Mouse (Mus musculus): ENCODE results near the gene Hist1h4b.
A peak's percentile ranks its signal among the peaks of the same experiment; 100 is the strongest.
"Not testable (repeated sequence)": the region's sequence is repeated elsewhere in the genome, so short reads cannot be mapped to it uniquely, and the experiment has no call there.

Gene Hist1h4b

GRCm38 (mm10) chr13:23756790-23757189, at the start of gene Hist1h4b:
TSS of gene Hist1h4b (plus strand) at chr13:23757013.
- ATAC-seq (ENCODE audit: low TSS enrichment): peak; percentile 73

DNA sequence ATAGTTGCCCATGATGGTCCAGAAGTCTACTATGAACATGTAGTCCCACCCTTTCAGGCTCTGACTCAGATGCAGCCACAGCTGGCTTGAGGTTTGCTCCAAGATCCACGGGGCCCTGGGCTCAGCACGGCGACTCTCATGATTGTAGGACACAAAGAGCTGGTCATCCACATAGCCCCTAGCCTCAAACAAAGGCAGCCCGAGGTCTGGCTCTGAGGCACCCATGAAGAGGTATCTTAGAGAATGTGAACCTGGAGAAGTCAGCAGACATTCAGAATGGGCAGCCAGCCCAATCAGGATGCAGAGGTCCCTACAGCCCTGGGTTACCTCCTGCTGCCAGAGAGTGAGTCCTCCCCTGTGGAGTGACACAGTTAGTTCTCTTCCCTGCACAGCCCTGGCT, 48.8 kb upstream of the Hist1h4b start:
- ATAC-seq (ENCODE audit: low TSS enrichment): no peak

GRCm38 (mm10) chr13:23708654-23709053, 48.2 kb upstream of the Hist1h4b start:
- no peak for ATAC-seq (ENCODE audit: low TSS enrichment)

- no peak; the same call in 1 of the 2 replicates for ATAC-seq (ENCODE audit: low TSS enrichment)
These were observed 47.0 kb upstream of the Hist1h4b start for GRCm38 (mm10) chr13:23709714-23710373.

DNA sequence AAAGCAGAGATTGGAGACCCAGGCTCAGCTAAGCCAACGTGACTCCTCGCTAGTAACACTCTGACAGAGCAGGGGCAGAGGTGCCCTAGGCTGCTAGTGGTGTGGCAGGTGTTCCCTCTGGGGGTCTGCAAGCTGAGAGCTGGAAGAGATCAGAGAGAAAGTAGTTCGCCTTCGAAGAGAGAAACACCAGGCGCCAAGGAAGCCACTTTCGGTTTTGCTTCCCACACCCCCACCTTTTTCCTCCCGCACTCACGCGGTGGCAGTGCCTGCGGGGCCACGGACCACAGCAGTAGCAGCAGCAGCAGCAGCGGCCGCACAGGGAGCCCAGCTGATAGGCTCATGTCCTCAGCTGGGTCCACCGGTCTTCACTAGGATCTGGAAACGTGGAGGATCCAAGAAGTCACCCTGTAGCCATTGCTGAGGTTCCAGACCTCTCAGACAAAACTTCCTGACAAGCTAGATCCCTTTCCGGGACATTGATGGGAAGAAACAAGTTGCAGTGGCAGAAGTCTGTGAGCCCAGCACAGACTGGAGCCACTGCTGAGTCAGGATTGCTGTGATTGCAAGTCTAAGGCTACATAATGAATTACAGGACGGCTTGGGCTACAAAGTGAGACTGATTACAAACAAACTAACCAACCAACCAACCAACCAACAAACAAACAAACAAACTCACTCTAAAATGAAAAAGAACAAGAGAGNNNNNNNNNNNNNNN, 46.3 kb upstream of the Hist1h4b start, which contains the start of gene Hfe:
Gene Hfe (minus strand): TSS at position 481 of the 716 bp plus-strand sequence.
- peak; percentile 98 for ATAC-seq (ENCODE audit: low TSS enrichment)

GRCm38 (mm10) chr13:23716261-23717042, 40.4 kb upstream of the Hist1h4b start:
- no peak for ATAC-seq (ENCODE audit: low TSS enrichment)

DNA sequence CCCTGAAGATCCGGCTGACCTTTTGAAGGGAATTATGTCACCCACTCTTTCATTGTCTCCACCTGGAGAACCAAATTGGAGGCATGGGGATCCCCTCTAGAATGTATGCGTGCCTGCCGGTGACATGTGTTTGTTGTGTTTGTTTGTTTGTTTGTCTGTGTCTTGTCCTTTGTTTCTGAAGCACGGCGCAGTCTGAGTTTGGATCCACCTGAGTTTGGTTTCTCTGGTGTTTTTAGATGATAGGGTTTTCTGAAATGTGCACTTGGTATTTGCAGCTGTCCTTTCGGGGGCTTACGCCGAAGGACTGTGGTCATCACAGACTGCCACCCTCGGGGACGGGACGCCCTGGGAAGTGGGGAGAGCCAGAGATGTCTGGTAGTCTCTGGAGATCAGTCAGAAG, 39.6 kb upstream of the Hist1h4b start:
- no peak for ATAC-seq (ENCODE audit: low TSS enrichment)

DNA sequence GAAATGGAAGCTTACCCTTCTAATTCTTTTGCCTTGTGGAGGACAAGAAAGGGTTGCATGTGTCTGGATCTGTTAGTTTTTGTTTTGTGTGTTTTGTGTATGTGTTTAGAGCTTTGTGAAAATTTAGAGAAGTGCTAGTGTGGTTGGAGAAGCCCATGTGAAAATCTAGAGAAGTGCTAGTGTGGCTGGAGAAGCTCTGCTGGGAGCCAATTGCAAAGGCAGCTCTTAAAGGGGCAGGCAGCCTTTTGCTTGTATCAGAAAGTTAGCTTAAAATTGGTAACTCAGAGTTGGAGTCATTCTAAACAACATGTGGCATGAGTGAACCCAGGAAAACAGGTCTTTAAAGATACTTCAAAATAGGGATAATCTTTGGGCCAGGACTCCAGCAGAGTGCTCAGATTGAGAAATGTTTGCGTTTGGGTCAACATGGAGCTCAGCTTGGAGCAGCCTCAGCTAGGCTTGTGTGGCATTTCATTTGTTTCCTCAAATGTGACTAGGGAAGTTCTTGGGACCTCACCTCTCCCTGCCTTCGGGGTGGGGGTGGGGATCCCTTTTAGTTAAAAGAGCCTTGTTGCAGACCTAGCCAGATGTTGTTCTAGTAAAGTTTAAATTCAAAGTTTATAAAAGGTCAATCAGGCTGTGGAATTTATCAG, 39.1 kb upstream of the Hist1h4b start:
- ATAC-seq (ENCODE audit: low TSS enrichment): not testable (repeated sequence)

GRCm38 (mm10) chr13:23724239-23724638, 32.6 kb upstream of the Hist1h4b start:
- no peak for ATAC-seq (ENCODE audit: low TSS enrichment)

- no peak for ATAC-seq (ENCODE audit: low TSS enrichment)
These were observed 31.6 kb upstream of the Hist1h4b start for GRCm38 (mm10) chr13:23725213-23725612.

GRCm38 (mm10) chr13:23728472-23729191, 28.2 kb upstream of the Hist1h4b start:
- ATAC-seq (ENCODE audit: low TSS enrichment): no peak

DNA sequence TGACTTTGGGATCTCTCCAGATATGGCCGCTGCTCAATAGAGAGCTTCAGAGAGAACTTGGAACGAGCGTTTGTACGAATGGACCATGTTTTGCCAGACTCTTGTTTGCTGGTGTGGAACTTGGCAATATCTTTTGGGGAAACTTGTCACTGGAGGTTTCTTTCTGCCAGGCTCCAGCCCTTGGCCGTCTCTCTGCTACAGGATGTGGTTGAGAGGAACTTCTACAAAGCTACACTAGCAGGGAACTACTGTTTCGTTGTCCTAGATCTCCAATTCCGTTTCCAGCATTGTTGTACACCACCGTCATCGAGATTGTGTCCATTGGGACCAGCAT, 27.7 kb upstream of the Hist1h4b start:
- ATAC-seq (ENCODE audit: low TSS enrichment): no peak

GRCm38 (mm10) chr13:23729706-23730105, 27.1 kb upstream of the Hist1h4b start:
- no peak for ATAC-seq (ENCODE audit: low TSS enrichment)

GRCm38 (mm10) chr13:23730479-23730878, 26.3 kb upstream of the Hist1h4b start:
- no peak for ATAC-seq (ENCODE audit: low TSS enrichment)

- peak; percentile 77 for ATAC-seq (ENCODE audit: low TSS enrichment)
These were observed 24.5 kb upstream of the Hist1h4b start for GRCm38 (mm10) chr13:23732156-23732804.

DNA sequence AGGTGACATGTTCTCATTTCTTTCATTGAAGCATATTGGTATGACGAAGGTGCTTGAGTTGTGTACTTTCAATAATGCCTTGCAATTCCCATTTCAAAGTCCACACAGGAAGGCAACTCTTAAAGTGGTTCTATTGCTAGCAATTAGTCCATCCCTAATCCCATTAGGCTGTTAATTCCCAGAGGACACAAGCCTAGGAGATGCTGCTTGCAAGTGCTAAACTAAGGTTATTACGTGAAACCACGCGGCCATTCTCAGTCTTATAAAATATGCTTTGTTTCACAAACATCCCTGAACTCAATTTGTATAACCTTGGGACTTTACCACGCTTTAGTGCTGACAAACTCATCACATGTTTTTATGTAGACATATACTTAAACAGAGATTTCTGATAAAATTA, 19.7 kb upstream of the Hist1h4b start:
- ATAC-seq (ENCODE audit: low TSS enrichment): no peak

- no peak for ATAC-seq (ENCODE audit: low TSS enrichment)
These were observed 18.8 kb upstream of the Hist1h4b start for GRCm38 (mm10) chr13:23738041-23738440.

- ATAC-seq (ENCODE audit: low TSS enrichment): peak; percentile 88
These were observed 18.1 kb upstream of the Hist1h4b start, which contains the start of gene Hist1h1c for GRCm38 (mm10) chr13:23738677-23739068. TSS of gene Hist1h1c (plus strand) at chr13:23738808.

DNA sequence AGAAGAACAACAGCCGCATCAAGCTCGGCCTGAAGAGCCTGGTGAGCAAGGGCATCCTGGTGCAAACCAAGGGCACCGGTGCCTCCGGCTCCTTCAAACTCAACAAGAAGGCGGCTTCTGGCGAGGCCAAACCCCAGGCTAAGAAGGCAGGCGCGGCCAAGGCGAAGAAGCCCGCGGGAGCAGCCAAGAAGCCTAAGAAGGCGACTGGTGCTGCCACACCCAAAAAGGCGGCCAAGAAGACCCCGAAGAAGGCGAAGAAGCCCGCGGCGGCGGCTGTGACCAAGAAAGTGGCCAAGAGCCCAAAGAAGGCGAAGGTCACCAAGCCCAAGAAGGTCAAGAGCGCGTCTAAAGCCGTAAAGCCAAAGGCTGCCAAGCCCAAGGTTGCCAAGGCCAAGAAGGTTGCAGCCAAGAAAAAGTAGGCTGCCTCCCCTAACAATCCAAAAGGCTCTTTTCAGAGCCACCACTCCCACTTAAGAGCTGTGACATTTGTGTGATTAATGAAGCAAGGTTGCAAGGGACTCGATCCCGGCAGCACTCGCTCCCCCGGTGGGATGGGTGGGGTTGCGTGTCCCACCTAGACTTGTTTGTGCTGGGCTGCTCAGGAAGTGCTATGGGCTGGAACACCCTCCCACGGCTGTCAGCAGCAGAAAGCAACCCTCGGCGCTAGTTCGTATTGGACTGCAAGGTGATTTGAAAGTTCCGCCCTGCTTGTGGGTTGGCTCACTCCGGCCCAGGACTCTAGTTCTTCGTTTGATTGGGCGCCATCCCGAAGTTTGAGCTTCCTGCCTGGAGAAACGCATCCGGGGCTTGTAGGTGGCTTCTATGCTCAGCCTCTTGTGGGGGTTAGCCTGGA, 17.5 kb upstream of the Hist1h4b start:
- peak; percentile 92 for ATAC-seq (ENCODE audit: low TSS enrichment)

DNA sequence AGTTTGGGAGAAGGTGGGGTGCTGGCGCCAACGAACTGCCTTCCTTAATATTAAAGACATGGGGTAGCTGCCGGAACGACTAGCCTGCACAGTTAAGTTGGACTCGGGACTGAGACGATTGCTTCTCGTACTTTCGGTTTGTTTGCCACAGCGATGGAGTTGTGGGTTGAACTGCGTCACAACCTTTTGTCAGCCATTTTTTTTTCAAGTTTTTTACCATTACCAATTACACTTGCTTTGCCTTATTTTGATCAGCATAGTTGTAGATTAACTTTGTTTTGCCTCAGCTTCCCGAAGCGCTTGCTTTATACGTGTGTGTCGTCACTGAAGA, 16.9 kb upstream of the Hist1h4b start:
- ATAC-seq (ENCODE audit: low TSS enrichment): peak; percentile 24

All from frontal cortex, adult (tissue).